Mouse (Mus musculus) thymus, adult 2 months (tissue): ENCODE data around the gene Rbp7.

Experiments used
- CTCF ChIP-seq: fragments of 200-500 bp; IDR thresholded peaks from 2 replicates; pipeline ENCODE4 v1.5.1; 2012; ENCODE audit warnings: mild to moderate bottlenecking, control low read depth, low read length, moderate library complexity, borderline replicate concordance; ENCODE audit not compliant: control insufficient read depth, poor library complexity, insufficient read depth; ENCODE audit errors: extremely low read depth
- POLR2A ChIP-seq: fragments of 200-500 bp; IDR thresholded peaks from 2 replicates; pipeline ENCODE4 v1.6.1; 2012; ENCODE audit warnings: mild to moderate bottlenecking, low read length, control low read depth, moderate library complexity; ENCODE audit not compliant: control insufficient read depth, poor library complexity, insufficient read depth; ENCODE audit errors: extremely low read depth

- TF ChIP-seq CTCF: no peak
- TF ChIP-seq POLR2A: no peak
These were observed 33.0 kb upstream of the Rbp7 start for GRCm38 (mm10) chr4:149487729-149488128.
